Mouse (Mus musculus) CD4-positive, CD25-positive, alpha-beta regulatory T cell, adult 4 months (primary cell): ENCODE data around the gene Gm13889. TPM values are rescaled to one million over a fixed set of nuclear protein-coding genes. Genes with fewer than 3 reads are reported as not detected.

Experiments used
- ATAC-seq: one replicate; pipeline ENCODE4 v1.8.0; 2017
- polyA plus RNA-seq, 2 experiments: library from polyadenylated mRNA; unstranded; fragments of 100-300 nt; shearing (Covaris generic); gene quantifications; one replicate each; pipeline ENCODE4 v1.2.1; 2017

Gm13889 gene
- polyA plus RNA-seq, 2 experiments from 2014 or later, result not detected

DNA sequence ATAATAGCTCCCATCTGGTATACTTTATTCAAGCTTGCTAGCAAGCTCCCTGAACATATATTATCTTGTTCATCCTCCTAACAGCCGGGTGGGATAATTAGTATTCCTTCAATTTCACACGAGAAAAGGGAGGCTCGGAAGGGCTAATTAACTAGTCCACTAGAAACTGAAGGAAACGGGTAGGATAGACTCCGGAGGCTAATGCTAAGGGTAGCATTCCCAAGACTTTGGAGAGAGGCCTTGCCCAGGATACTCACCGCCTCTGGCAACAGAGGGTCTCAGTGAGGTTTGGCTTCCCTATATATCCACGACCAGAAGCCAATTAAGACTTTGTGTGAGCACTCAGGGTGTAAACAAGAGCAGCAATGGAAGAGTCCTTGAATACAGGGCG is 779 bp upstream of the Gm13889 start:
- no peak for ATAC-seq

GRCm38 (mm10) chr2:93956331-93956801 is 635 bp downstream of the Gm13889 start:
- no peak for ATAC-seq

GRCm38 (mm10) chr2:93955886-93956285 is 1.1 kb downstream of the Gm13889 start:
- no peak for ATAC-seq

GRCm38 (mm10) chr2:93954781-93955578 is 2.0 kb downstream of the Gm13889 start:
- peak; percentile 8 for ATAC-seq

- ATAC-seq, result no peak
Measured at GRCm38 (mm10) chr2:93953726-93954125, 3.3 kb downstream of the Gm13889 start.

DNA sequence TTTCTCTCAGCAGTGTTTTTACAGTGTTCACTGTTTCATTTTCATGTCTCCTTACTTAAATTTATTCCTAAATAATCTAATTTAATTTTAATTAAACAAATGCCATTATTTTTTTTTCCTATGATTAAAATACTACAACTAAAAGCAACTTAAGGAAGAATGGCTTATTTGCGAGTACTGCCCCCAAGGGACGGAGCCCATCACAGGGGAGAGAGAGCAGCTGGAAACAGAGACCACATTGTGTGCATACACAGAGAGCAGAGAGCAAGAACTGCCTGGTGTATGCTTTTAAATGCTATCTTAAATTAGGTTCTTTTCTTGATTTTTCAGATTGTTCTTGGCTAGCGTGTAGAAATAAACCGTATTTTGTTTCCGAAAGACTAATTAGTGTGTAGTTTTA is 10.0 kb downstream of the Gm13889 start:
- no peak for ATAC-seq

GRCm38 (mm10) chr2:93944855-93945254 is 12.1 kb downstream of the Gm13889 start:
- no peak for ATAC-seq

DNA sequence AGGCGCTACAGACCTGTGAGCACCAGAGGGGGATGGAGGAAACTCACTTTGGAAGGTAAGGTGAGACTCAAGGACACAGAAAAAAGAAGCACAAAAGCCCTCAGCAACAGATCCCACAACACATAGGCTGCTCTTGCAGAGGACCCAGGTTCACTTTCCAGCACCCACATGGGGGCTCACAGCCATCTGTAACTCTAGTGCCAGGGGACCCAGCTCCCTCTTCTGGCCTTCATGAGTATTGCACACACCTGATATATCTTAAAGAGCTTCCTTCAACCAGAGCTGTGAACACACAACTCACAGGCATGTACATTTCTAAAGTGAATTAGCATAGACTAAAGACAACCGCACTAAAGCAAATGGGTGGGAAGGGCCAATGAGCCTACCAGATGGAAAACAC is 12.9 kb downstream of the Gm13889 start:
- no peak for ATAC-seq

DNA sequence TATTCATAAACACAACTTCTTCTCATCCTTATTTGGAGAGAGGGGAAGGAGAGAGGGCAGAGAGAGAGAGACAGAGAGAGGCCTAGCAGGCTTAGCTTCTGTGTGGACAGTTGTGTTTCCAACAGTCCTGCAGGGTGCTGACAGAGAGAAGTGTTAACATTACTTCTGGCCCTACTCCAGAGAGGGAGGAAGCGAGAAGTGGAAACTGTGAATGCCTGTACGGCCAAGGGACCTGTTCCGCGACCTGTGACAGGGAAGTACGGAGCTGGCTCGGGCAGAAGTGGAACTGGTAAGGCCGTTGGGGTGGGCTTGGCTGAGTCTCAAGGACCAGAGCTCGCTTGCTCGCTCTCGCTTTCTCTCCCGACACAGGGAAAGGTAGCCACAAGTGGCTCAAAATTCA is 15.3 kb downstream of the Gm13889 start:
- ATAC-seq, result no peak

GRCm38 (mm10) chr2:93938534-93938933 is 18.5 kb downstream of the Gm13889 start:
- ATAC-seq, result no peak

GRCm38 (mm10) chr2:93928866-93929265 is 28.1 kb downstream of the Gm13889 start:
- ATAC-seq, result no peak

DNA sequence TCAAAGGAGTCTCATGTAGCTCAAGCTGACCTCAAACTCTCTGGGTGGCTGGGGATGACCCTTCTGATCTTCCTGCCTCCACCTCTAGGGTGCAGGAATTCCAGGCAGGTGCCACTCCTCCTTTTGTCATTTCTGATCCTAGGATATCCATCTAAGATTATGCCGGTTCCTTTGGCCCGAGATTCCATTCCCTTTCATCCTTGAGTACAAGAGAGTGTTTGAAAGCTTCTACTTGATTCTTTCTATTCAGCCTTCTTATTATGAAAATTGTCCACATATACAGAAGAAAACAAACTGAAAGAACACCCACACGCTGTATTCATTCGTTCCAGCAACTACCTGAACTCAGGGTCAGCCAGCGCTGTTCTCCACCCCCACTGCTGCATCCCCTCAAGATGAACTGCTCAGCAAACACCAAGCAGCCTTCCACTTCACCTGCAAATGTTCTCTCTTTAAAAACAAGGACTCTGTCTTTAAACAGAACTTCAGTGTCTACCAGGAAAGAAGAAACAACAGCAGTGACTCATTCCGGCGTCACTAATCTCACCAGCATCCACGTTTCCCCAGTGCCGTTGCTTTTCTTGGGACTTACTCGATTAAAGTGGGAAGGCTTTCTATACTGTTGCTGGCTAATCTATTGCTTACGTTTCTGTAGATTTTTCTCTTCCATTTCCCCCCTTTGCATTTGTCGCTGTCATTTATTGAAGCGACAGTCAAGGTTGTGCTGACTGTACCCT is 29.1 kb downstream of the Gm13889 start:
- ATAC-seq, result no peak

- ATAC-seq, result no peak
Measured at GRCm38 (mm10) chr2:93926141-93926540, 30.9 kb downstream of the Gm13889 start.

GRCm38 (mm10) chr2:93919093-93919492 is 37.9 kb downstream of the Gm13889 start:
- no peak for ATAC-seq

DNA sequence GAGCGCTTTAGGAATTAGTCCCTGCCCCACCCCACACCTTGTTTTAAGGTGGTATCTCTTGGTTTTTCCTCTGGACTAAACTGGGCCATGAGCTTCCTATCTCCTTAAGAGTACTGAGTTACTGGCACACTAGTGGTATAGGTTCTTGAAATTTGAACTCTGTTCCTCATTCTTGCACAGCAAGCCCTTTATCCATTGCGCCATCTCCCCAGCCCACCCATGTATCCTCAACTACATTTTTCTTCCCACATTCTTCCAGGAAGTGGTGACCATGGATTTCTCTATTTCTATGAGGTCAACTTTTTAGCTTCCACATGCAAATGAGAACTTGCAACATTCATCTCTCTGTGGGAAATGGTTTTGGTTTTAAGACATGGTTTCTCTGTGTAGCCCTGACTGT is 43.4 kb downstream of the Gm13889 start:
- ATAC-seq, result no peak

DNA sequence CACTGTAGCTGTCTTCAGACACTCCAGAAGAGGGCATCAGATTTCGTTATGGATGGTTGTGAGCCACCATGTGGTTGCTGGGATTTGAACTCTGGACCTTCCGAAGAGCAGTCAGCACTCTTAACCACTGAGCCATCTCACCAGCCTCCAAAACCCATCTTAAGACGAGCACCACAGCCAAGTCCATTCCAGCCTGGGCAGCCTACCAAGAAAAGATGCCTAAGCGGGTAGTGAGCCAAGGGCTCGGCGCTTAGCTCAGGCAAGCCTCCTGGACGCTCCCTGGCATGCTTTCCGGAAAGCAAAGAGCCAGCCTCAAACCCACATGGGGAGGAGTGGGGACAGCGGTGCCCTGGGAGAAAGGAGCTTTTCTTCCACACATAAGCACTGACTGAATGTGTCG is 45.1 kb downstream of the Gm13889 start:
- no peak for ATAC-seq

GRCm38 (mm10) chr2:93909716-93910115 is 47.3 kb downstream of the Gm13889 start:
- ATAC-seq, result no peak

- no peak for ATAC-seq
Measured at GRCm38 (mm10) chr2:93907519-93908294, 49.3 kb downstream of the Gm13889 start.

DNA sequence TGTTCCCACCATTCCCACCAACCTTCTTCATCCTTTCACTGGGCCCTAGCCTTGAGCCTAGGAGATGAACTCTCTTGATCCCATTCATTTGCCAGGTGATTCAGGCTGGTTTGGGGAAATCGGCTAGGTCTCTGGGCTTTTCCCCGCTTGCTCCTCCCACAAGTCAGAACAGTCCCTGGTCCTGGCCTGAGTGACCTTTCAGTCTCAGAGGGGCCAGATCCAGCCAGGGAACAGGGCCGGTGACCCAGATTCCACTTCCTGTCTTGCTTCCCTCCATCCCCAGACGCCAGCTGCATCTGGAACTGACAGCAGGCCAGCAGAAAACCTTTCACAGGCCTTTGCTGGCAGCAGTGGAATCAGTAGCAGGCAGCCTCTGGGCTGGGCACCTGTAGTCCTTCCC is 50.7 kb downstream of the Gm13889 start:
- no peak for ATAC-seq
